Mouse (Mus musculus): ENCODE measurements at regions not wholly inside any gene's neighbourhood (a gene's known extent, or its start where the extent isn't known, plus 50 kb on each side); places are given as distances from the start of the nearest gene placed in this dataset.

- DNase-seq (ENCODE audit: low read depth, low spot score), result no peak
Measured at GRCm38 (mm10) chr15:11573496-11573895, 174.0 kb upstream of the Tars start.

GRCm38 (mm10) chr15:11572063-11572462 is 172.6 kb upstream of the Tars start:
- DNase-seq (ENCODE audit: low read depth, low spot score), result no peak

GRCm38 (mm10) chr15:11565503-11566031 is 166.1 kb upstream of the Tars start:
- DNase-seq (ENCODE audit: low read depth, low spot score), result no peak

GRCm38 (mm10) chr15:11552568-11552967 is 153.1 kb upstream of the Tars start:
- DNase-seq (ENCODE audit: low read depth, low spot score), result no peak

- DNase-seq (ENCODE audit: low read depth, low spot score), result no peak
Measured at GRCm38 (mm10) chr15:11552110-11552509, 152.6 kb upstream of the Tars start.

- DNase-seq (ENCODE audit: low read depth, low spot score), result no peak
Measured at GRCm38 (mm10) chr15:11539485-11539884, 140.0 kb upstream of the Tars start.

- DNase-seq (ENCODE audit: low read depth, low spot score), result no peak
Measured at GRCm38 (mm10) chr15:11536076-11536620, 136.7 kb upstream of the Tars start.

GRCm38 (mm10) chr15:11534404-11535251 is 135.2 kb upstream of the Tars start:
- DNase-seq (ENCODE audit: low read depth, low spot score), result no peak

- DNase-seq (ENCODE audit: low read depth, low spot score), result peak; percentile 7
Measured at GRCm38 (mm10) chr15:11533616-11534015, 134.2 kb upstream of the Tars start.

GRCm38 (mm10) chr15:11533002-11533610 is 133.6 kb upstream of the Tars start:
- peak; percentile 72 for DNase-seq (ENCODE audit: low read depth, low spot score)

GRCm38 (mm10) chr15:11532536-11532935 is 133.1 kb upstream of the Tars start:
- DNase-seq (ENCODE audit: low read depth, low spot score), result peak; percentile 67

- DNase-seq (ENCODE audit: low read depth, low spot score), result no peak
Measured at GRCm38 (mm10) chr15:11529819-11530810, 130.7 kb upstream of the Tars start.

GRCm38 (mm10) chr15:11524337-11525106 is 125.1 kb upstream of the Tars start:
- no peak for DNase-seq (ENCODE audit: low read depth, low spot score)

- no peak for DNase-seq (ENCODE audit: low read depth, low spot score)
Measured at GRCm38 (mm10) chr15:11518565-11518964, 119.1 kb upstream of the Tars start.

- DNase-seq (ENCODE audit: low read depth, low spot score), result no peak
Measured at GRCm38 (mm10) chr15:11517892-11518291, 118.4 kb upstream of the Tars start.

- no peak for DNase-seq (ENCODE audit: low read depth, low spot score)
Measured at GRCm38 (mm10) chr15:11505076-11505639, 105.7 kb upstream of the Tars start.

- peak; percentile 18 for DNase-seq (ENCODE audit: low read depth, low spot score)
Measured at GRCm38 (mm10) chr15:11496436-11496835, 97.0 kb upstream of the Tars start.

GRCm38 (mm10) chr15:11489116-11489515 is 89.7 kb upstream of the Tars start:
- DNase-seq (ENCODE audit: low read depth, low spot score), result no peak

GRCm38 (mm10) chr15:11487268-11487783 is 87.9 kb upstream of the Tars start:
- no peak for DNase-seq (ENCODE audit: low read depth, low spot score)

- no peak for DNase-seq (ENCODE audit: low read depth, low spot score)
Measured at GRCm38 (mm10) chr15:11483916-11484315, 84.5 kb upstream of the Tars start.
